Mouse (Mus musculus) activated CD4-positive, CD25-positive, alpha-beta regulatory T cell (primary cell): Measurements from ENCODE around the gene Lbp. TPM values are rescaled to one million over a fixed set of nuclear protein-coding genes. Genes with fewer than 3 reads are reported as not detected.

Experiments used
- polyA plus RNA-seq, 2 experiments: library from polyadenylated mRNA; unstranded; fragments of 100-300 nt; shearing (Covaris generic); gene quantifications; one replicate each; pipeline ENCODE4 v1.2.1; 2017

Gene Lbp
- polyA plus RNA-seq = under 1 TPM; 0.14 to 0.37 TPM

DNA sequence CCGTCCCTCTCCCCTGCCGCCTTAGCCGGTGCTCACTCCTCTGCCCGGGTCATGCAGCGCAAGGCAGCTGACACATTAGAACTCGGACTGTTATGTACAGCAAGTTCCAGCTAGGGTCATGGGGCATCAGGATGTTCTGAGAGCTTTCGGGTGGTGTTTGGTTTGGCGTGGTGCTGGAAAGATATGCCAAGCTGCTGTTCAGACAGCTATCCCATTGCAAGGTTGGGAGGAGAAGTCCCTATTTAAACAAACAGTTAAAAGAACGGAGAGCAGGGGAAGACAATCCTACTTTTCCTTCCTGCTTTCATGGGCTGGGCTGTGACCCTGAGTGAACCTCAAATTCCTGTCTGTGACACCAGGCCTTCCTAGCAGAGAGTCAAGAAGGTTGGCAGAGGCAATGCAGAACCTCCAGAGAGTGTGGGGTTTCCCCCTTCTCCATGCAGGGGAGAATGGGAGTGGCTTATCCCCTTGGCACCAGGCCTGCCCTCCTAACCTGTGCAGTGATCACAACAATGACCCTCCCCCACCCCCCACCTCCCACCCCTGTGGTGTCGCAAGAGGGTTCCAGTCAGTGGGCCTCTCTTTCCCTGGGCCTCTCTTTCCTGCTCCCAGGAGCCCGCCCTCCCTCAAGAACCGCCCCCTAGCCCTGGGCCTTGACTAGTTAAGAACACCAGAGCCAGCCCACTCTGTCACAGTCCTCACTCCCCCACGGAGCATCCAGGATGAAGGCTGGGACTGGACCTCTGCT, at the start of gene Lbp:
Gene Lbp, plus strand, starts transcription at position 546 of the 748 bp plus-strand sequence.

DNA sequence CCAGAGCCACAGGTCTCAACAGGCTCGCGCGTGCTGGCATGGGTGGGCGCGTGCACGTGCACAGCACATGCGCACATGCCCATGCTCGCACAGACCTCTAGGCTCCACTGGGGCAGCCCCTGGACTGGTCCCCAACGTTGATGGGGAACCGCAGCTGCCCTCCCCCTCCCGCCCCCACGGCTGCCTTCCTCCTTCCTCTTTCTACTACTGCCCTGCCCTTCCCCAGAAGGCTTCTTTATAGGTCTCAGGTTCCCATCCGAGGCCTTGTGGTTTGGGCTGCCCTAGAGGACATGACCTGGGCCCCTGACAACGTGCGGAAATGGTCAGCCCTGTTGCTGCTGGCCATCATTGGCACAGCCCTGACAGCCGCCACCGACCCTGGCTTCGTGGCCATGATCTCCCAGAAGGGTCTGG, 48.3 kb upstream of the Lbp start, which contains the start of gene Bpi:
Gene Bpi, plus strand, starts transcription at position 90 of the 414 bp plus-strand sequence.

DNA sequence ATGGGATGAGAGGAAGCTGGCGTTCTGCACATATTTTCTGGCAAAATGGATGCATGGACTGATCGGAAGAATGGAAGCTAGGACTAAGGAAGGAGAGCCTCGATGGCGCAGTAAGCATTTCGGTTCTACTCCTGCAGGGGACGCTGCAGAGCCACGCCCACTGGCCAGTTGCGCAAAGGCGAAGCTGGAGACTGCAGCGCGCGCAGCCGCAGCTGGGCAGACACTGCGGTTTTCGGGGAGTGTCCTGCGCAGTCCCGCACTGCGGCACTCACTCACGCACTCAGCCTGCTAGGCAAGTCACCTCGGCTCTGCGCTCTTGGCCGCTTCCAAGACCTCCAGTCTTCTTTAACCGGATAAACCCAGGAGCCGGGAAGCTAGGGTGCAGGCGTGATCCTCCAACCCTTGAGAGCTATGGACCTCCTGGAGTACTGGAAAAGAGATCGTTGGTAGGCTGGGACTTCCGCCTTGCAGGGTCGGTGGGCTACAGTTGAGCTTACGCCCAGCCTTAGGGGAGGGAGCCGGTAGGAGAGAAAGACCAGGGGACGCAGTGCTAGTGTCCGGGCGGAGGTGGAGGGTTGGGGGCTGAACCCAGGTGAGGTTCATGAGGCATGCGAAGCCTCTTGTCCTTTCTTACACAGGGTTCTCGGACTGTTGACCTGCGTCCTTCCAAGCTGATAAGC, 69.3 kb downstream of the Lbp start, which contains the start of gene Snhg11:
Gene Snhg11, plus strand, starts transcription at position 196 of the 680 bp plus-strand sequence.

Other genes with a start within 250 kb of the Lbp start
- gene Tgm2, start 160.1 kb upstream of the Lbp start, polyA plus RNA-seq = 1 to 10 TPM; 2.9 to 6.7 TPM
- gene D630003M21Rik, start 77.3 kb upstream of the Lbp start, polyA plus RNA-seq = under 1 TPM in 1 of 2 experiments, not detected in 1; 0.23 TPM
- gene Bpi, start 48.4 kb upstream of the Lbp start, polyA plus RNA-seq = not detected
- under 1 TPM in 1 of 2 experiments, not detected in 1; 0.47 TPM for gene Snhg11, start 69.1 kb downstream of the Lbp start, polyA plus RNA-seq
- gene Ralgapb, start 103.4 kb downstream of the Lbp start, polyA plus RNA-seq = 10 to 100 TPM; 29.2 to 33.8 TPM
- gene Adig, start 196.1 kb downstream of the Lbp start, polyA plus RNA-seq = not detected
- not detected for gene Arhgap40, start 206.3 kb downstream of the Lbp start, polyA plus RNA-seq